Mouse (Mus musculus): Measurements from ENCODE around the gene Lsamp.
"Not testable (repeated sequence)": the region's sequence is repeated elsewhere in the genome, so short reads cannot be mapped to it uniquely, and the experiment has no call there.

The Lsamp gene

GRCm38 (mm10) chr16:40504262-40504960 lies 520.2 kb downstream of the Lsamp start:
- DNase-seq (ENCODE audit: low spot score): no peak

GRCm38 (mm10) chr16:40509146-40510030 lies 525.2 kb downstream of the Lsamp start:
- no peak for DNase-seq (ENCODE audit: low spot score)

- DNase-seq (ENCODE audit: low spot score): no peak
These were observed 552.6 kb downstream of the Lsamp start for GRCm38 (mm10) chr16:40536754-40537153.

- no peak for DNase-seq (ENCODE audit: low spot score)
These were observed 565.5 kb downstream of the Lsamp start for GRCm38 (mm10) chr16:40549663-40550062.

GRCm38 (mm10) chr16:40555608-40556007 lies 571.4 kb downstream of the Lsamp start:
- no peak for DNase-seq (ENCODE audit: low spot score)

GRCm38 (mm10) chr16:40557680-40558249 lies 573.6 kb downstream of the Lsamp start:
- DNase-seq (ENCODE audit: low spot score): no peak

- DNase-seq (ENCODE audit: low spot score): no peak
These were observed 583.3 kb downstream of the Lsamp start for GRCm38 (mm10) chr16:40567431-40567941.

GRCm38 (mm10) chr16:40572085-40572745 lies 588.1 kb downstream of the Lsamp start:
- DNase-seq (ENCODE audit: low spot score): no peak

GRCm38 (mm10) chr16:40582076-40582475 lies 597.9 kb downstream of the Lsamp start:
- DNase-seq (ENCODE audit: low spot score): no peak

- no peak for DNase-seq (ENCODE audit: low spot score)
These were observed 609.0 kb downstream of the Lsamp start for GRCm38 (mm10) chr16:40593161-40593560.

GRCm38 (mm10) chr16:40601431-40602387 lies 617.5 kb downstream of the Lsamp start:
- DNase-seq (ENCODE audit: low spot score): no peak

- no peak for DNase-seq (ENCODE audit: low spot score)
These were observed 623.3 kb downstream of the Lsamp start for GRCm38 (mm10) chr16:40607509-40607908.

- DNase-seq (ENCODE audit: low spot score): not testable (repeated sequence)
These were observed 632.5 kb downstream of the Lsamp start for GRCm38 (mm10) chr16:40616697-40617096.

GRCm38 (mm10) chr16:40621086-40621485 lies 636.9 kb downstream of the Lsamp start:
- DNase-seq (ENCODE audit: low spot score): not testable (repeated sequence)

- DNase-seq (ENCODE audit: low spot score): no peak
These were observed 643.0 kb downstream of the Lsamp start for GRCm38 (mm10) chr16:40627159-40627558.

GRCm38 (mm10) chr16:40639621-40640371 lies 655.6 kb downstream of the Lsamp start:
- DNase-seq (ENCODE audit: low spot score): no peak

- DNase-seq (ENCODE audit: low spot score): no peak
These were observed 668.6 kb downstream of the Lsamp start for GRCm38 (mm10) chr16:40652800-40653199.

- DNase-seq (ENCODE audit: low spot score): no peak
These were observed 669.3 kb downstream of the Lsamp start for GRCm38 (mm10) chr16:40653508-40653907.

- DNase-seq (ENCODE audit: low spot score): no peak
These were observed 672.2 kb downstream of the Lsamp start for GRCm38 (mm10) chr16:40656347-40656746.

- DNase-seq (ENCODE audit: low spot score): no peak
These were observed 672.7 kb downstream of the Lsamp start for GRCm38 (mm10) chr16:40656871-40657270.

Measured in adipocyte (in vitro differentiated cells).